Mouse (Mus musculus) heart, postnatal 0 days (tissue): ENCODE results near the gene Tmbim1.

Experiments
- CTCF ChIP-seq: IDR thresholded peaks from 2 replicates; pipeline ENCODE4 v1.5.1; 2016; ENCODE audit warnings: antibody characterized with exemption, control low read depth, low read depth
- EP300 ChIP-seq: IDR thresholded peaks from 2 replicates; pipeline ENCODE4 v1.6.1; 2016; ENCODE audit warnings: antibody characterized with exemption, low read depth

DNA sequence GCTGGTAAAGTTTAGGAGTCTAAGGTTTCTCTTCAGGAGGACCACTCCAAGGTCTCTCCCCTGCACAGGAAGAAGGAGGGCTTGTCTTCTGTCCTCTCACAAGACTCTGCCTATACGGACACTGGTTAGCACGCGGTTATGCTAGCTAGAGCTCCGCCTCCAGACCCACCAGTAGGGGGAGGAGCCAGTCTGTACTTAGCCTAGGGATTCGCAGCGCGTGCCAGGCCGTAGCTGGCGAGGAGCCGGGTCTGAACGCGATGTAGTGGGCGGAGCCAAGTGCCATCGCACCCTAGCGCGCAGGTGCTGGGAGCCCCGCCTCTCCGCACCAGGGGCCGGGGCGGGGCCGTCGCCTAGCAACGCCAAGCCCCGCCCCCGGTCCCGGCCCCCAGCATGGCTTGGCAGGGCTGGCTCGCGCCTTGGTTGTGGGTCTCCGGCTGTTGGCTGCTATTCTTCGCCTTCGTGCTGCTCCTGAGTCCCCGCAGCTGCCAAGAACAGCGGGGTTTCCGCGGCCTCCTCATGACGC is 26.9 kb upstream of the Tmbim1 start:
- TF ChIP-seq CTCF (peak; percentile 64), EP300 (no peak)
